Mouse (Mus musculus): ENCODE measurements around the gene Eif6.

The Eif6 gene

DNA sequence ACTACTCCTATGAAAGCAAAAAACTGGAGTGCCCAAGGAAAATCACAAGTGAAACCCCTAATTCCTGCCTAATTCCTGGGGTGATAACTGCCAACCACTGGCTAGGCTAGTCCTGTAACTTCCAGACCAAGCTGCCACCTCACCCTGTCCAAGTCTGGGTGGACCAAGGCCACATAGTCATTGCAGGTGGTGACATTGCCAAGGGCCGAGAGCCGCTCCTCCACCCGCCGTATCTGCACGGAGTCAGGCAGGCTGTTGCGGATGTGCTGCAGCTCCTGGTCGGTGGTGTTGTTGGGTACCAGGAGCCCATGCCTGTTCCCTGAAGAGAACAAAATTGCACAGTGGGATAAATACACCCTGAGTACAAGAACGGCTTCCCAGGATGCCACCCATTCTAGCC lies 3.0 kb downstream of the Eif6 start:
- no peak for DNase-seq (ENCODE audit: low spot score)

DNA sequence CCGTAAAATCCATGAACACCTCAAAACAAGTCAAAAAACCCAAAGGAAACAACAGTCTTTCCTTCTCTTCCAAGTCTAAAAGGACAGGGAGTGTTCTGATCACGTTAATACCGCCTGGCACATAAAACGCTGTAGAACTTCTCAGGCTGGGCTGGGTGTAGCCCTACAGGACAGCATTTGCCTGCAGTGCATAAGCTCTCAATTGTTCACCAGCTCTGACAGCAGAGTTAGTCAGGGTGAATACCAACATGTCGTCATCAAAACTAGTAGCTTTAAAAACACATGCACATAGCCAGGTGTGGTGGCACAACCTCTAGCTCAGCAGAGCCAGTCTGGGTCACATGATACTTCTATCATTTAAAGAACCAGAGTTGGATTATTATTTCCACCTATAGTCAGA lies 5.9 kb downstream of the Eif6 start:
- no peak for DNase-seq (ENCODE audit: low spot score)

DNA sequence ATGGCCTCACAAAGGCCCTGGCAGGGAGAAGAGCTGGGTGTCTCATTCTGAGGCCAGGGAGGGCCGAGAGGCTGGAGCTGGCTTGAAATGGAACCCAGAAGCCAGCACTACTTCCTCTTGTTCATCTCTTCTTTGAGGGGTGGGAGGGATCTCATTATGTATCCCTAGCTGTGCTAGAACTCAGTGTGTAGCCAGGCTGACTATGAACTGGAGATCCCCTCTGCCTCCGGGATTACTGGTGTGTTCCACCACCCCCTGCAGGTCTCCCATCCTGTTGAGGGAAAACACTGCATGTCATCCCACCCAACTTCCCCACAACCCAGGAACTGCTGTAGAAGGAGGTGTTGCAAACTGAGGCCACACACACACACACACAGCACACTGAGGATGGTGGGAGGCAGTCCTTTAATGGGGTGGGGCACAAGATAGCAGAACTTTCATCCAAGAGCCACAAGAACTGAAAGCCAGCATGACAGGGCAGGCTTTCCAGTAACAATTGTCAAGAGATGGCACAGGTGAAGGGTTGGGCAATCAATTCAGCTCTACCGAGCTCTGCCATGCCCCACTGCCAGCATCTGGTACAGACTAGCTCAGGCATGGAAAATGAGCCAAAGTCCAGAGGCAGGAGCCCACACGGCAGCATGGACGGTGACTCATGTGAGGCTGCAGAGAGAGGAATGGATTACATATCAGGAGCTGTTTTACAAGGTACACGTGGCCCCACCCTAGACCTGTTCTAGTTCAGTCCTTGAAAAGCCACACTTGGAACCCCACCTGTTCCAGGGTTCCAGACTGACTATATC lies 7.1 kb downstream of the Eif6 start:
- peak; percentile 36 for DNase-seq (ENCODE audit: low spot score)

DNA sequence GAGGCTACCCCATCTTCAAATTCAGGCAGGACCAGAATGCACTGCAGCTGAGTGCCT lies 7.5 kb downstream of the Eif6 start, which contains the start of gene BC029722:
Gene BC029722 (minus strand): TSS at position 35 of the 57 bp plus-strand sequence.
- no peak for DNase-seq (ENCODE audit: low spot score)

DNA sequence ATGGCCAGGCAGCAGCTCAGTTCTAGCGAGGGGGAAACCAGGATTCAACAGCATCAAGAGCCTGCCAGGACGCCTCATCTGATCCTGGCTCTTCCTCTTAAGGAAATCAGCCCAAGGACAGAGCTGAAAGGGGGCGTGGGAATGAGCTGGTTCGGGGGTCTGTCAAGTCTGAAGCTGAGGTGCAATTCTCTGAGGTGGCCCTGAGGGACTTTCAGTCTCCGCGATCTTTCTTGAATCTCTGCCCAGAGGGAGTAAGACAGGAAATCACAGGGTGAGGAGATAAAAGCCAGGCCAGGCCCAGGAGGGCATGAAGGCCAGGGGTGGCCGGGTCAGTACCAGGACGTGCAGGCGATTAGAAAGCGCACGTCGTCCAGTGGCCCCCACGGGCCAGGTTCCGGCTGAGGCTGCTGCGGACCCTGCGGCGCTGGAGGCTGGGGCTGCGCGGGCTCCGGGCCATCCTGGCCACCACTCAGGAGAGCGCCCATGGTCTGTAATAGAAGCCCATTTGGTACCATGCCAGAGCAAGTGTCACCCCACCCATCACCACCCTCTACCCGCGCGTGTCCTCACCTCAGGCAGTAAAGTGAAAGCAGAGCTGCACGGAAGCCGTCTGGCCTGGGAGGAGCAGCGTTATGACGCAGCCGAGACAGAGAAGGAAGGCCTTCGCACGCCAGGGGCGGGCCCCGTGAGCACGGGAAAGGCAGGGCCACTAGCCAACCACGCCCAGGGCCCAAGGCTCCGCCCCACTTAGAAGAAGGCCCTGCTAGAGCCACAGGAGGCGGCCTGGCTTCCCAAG lies 7.9 kb downstream of the Eif6 start:
- DNase-seq (ENCODE audit: low spot score): peak; percentile 96

DNA sequence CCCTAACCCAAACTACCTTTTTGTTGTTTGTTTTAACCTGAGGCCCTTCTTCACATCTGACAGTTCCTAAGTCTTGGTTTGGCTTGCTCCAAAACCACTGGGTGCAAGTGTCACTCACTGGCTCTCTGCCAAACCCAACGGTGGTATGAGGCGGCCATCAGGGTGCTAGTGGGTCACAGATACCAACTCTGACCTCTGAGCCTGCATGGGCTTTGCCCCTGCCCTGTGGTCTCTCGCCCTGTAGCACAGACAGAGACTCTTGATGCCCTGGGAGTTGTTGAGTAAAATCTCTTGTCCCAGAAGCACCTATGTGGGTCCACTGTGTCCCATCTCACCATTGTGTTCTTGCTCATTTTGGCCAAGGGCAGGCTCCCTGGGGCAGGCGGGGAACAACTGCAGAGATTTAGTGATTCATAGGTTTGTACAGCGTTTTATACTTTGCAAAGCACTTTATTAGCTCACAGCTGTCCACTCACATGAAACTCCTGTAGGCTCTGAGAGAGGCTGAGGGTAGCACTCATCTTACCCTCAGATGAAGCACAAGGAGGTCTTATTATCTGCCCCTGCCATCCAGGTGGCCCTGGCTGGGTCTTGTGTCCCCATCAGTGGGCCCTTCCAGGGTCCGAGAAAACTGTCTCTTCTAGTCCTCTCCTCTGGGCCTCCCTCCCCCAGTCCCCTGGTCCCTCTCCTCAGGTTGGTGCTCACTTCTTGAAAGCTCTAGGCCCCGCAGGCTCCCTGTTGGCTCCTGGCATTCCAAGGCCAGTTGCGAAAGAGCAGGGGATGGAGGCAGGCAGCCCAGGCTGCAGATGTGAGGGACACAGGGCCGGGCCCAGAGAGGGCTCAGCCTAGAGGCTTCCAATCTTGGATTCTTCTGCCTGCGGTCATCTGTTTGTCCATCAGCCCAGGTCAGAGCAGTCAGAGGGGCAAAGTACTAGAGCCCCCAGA lies 9.2 kb downstream of the Eif6 start:
- peak; percentile 68 for DNase-seq (ENCODE audit: low spot score)

DNA sequence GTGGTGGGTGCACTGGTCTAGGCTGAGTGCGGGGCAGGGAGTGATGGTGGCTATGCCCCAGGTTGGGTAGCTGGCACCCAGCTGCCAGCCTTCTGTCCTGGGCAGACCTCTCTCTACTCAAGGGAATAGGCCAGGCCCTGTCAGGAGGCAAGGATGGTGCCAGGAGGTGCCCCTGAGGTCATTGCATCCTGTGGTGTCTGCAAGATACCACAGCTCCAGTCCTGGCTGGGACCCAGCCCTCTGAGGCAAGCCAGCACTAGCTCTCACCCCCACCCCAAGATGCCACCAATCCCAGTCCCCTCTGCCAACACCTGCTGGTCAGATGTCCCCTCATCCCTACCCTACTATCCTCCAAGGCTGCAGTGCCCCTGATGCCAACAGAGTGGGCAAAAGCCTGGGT lies 10.5 kb downstream of the Eif6 start:
- DNase-seq (ENCODE audit: low spot score): no peak

DNA sequence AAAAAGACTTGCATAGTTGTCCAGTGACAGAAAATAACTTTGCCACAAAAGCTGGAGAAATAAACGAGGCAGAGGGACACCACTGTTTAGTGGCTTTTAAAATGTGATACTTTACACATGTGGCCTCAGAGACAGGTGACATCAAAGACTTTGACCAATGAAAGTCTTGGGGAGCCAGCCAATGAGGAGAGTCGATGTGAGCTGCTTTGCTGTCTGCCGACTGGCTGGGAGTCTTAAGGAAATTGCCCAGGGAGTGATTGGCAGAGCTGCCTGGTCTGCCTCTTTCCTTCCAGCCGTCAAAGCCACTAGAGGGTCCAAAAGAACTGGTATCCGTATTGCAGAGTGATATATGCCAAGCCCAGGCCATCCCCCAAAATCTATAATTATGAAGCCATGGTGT lies 11.9 kb downstream of the Eif6 start:
- no peak for DNase-seq (ENCODE audit: low spot score)

DNA sequence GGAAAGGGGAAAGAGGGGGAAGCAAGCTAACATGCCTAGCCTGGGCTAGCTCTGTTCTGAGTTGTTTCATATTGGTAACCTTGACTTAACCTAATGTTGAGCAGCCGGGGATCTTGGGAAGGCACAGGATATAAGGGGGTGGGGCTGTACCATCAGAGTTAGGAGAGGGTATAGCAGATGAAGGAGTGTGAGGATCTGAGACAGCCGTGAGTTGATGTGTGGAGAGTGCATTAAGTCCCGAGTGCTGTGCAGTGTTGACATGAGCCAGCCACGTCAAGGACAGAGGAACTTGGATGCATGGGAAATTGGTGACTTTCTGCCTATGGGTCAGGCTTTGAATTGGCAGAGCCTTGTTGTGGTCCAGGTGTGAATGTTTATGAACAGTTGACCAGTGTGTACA lies 14.1 kb downstream of the Eif6 start:
- DNase-seq (ENCODE audit: low spot score): no peak

DNA sequence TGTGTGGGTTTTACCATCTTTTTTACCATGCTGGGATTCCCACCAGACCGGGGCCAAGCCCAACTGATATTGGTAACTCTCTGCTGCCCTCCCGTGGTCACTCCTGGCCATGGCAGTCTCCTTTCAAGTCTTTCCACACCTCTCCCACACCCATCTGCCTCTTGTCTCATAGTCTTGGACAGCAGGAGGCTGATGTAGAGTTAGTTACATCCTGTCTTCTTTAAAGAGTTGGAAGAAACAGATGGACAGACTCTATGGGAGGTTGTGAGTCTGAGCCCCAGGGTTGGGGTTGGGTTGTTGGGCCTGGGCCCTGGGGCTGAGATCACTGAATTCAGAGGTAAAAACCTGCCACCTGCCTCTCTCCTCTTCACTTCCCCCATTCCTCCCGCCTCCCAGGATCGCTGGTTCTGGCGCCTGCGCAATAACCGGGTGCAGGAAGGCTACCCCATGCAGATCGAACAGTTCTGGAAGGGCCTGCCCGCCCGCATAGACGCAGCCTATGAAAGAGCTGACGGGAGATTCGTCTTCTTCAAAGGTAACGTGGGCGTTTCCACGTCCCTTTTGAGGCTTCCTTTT lies 14.8 kb downstream of the Eif6 start:
- peak; percentile 70 for DNase-seq (ENCODE audit: low spot score)

DNA sequence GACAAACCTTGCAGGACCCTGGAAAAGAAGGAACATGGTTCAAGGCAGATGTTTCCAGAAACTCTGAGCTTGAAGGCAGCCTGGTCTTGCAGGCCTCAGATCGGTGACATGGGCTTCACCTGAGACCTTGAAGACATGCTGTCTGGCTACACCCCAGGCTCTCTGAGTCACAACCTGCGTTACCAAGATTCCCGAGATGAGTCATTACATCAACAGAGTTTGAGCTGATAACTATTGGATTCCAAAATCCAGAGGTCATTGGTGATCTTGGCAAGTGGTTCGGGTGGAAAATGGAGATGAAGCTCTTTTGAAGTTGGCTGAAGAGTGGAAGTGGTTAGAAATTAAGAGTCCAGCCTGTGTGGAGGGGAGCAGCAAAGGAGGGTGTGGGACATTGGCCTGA lies 17.1 kb downstream of the Eif6 start:
- no peak for DNase-seq (ENCODE audit: low spot score)

DNA sequence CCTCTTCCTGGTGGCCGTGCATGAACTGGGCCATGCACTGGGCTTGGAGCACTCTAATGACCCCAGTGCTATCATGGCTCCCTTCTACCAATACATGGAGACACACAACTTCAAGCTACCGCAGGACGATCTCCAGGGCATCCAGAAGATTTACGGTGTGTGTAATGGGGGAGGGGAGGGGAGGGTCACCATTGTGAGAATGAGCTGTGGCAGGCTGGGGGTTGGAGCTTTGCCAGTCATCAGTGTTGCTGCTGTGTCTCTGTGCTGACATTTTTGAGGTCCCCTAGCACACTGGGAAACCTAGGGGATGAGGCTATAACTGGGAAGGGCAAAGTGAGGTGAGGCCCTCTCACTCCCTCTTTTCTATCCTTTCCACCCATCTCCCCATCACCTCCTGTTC lies 19.3 kb downstream of the Eif6 start:
- no peak for DNase-seq (ENCODE audit: low spot score)

DNA sequence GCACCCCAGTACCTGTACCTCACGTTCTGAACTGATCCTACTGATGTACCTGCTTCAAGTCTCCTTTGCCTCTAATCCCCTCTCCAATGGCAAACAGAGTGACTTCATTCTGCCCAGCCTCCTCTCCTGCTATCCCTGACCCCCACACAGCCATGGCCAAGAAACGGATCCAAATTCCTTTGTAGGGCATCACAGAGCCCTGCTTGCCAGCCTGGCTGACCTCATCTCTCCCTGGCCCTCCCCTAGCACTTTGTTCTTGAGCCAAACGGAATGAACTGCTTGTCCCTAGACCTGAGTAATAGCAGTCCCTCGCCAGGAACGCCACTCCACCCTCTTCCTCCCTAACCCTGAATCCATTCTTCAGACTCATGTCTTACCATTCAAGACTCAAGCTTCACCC lies 20.2 kb downstream of the Eif6 start:
- no peak for DNase-seq (ENCODE audit: low spot score)

DNA sequence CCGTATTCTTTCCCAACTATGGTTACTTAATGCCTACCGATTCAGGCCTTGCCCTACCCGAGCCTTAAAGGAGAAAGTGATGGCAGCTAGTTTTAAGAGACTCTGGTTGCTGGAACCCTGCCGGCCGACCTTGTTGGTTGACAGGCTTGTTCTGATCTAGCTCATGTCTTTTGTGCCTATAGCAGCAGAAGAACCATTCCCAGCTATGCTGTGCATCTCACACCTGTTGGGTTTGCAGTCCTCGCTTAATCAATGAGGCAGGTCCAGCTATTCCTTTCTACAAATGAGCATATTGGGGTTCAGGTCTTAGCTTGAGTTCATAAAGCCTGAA lies 20.8 kb downstream of the Eif6 start:
- no peak for DNase-seq (ENCODE audit: low spot score)

DNA sequence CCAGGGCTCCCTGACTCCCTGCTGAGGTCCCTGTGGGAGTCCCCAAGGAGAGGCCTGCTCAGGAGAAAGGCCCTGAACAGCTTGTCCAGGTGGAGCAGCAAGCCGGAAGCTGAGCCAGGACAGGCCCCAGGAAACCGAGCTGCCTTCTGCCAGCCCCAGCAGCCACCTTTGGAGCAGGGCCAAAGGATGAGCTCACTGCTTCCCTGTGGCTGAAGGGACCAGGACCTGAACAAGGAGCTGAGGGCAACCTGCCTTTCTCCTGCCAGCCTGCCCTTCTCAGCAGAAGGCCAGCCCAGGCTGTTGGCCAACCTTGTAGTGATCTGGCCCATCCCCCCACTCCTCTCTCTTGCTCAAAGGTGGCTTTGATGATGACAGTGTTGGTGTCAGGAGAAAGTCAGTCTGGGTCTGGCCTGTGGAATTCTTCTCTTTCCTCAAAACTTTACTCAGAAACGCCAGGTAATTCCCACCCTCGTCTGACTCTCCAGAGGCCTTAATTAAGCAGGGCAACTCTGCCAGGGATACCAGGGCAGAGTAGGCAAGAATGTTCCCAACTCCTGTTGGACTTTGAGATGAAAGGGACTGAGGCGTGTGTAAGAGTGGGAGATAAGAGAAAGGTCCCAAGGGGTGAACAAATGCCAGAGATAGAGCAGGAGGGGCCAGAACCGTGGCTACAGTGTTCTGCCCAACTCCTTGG lies 21.3 kb downstream of the Eif6 start:
- DNase-seq (ENCODE audit: low spot score): peak; percentile 47

DNA sequence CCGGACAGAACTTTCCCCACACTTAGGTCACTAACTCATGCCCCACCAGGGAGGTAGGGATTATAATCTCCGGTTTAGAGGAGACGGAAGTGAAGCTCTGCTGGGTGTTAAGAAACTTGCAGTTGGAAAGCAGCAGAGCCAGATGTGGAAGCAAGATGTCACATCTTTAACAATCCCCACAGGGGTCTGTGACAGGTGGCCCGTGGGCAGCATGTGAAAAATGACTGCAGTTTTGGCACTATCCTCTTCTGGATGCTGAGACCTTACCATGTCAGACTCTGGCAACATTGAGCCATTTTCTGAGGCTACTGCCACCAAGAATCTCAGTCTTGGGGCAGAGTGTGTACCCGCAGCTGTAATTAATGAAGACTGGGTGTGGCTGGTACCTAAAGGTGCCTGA lies 22.7 kb downstream of the Eif6 start:
- DNase-seq (ENCODE audit: low spot score): no peak

DNA sequence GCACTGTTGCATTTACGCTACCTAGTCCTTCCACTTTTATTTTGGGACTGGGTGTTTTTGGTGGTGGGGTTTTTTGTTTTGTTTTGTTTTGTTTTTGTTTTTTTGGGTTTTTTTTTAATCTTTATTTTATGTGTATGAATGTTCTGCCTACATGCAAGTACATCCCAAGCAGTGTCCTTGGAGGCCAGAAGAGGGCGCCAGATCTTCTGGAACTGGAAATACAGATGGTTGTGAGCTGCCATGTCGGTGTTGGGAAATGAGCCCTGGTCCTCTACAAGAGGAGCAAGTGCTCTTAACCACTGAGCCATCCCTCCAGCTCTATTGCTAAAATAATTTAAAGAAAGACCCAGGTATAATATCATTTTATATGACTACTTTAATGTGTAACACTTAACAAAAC lies 24.0 kb downstream of the Eif6 start:
- DNase-seq (ENCODE audit: low spot score): no peak

DNA sequence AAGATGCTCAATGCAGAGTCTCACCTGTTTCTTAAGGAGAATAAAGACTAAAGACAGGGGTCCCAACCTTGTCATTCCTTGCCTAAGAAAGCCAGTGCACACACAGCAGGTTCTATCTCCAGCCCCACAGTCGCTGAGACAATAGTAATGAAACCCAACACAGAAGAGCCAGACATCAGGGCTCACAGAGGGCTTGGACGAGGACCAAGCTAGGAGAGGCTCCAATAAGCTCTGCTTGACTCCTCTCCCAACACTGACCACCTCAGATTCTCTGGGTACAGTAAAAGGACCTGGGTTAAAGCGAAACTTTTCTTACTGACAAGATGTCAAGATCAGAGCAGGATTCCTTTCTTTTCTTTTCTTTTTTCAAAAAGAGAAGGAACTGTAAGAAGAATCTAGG lies 28.1 kb downstream of the Eif6 start:
- no peak for DNase-seq (ENCODE audit: low spot score)

DNA sequence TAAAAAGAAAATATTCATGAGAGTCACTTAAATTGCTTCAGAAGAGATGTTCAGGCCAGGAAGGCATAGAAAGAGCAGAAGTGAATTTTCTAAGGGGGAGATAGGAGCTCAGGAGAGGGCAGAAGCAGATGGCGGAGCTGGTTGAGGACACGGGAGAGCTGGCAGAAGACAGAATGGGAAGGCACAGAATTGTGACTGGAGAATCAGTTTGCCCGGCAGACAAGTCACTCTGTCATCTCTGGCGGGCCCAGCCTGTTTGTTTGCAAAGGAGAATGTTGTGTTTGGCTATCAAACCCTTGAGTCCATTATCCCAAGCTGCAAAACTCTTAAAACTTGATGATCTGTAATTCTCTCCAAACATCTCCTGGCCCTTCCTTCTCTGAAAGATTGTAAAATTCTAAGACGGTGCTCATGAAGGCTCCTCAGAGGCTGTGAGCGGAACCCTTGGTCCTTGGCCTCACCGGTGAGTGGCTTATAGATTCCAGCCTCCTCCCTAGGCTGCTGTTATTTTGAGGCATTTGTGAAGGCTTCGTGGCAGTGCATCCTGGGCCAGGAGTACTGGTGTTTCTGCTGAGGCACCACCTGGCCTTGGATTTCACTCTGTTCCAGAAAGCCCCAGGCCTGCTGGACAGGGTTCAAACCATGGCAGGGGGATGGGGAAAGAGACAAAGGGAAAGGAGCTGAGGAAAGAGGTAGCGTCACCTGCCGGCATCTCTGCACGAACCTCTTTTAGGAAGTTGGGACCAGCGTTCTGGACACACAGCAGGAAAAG lies 31.9 kb downstream of the Eif6 start:
- no peak for DNase-seq (ENCODE audit: low spot score)

DNA sequence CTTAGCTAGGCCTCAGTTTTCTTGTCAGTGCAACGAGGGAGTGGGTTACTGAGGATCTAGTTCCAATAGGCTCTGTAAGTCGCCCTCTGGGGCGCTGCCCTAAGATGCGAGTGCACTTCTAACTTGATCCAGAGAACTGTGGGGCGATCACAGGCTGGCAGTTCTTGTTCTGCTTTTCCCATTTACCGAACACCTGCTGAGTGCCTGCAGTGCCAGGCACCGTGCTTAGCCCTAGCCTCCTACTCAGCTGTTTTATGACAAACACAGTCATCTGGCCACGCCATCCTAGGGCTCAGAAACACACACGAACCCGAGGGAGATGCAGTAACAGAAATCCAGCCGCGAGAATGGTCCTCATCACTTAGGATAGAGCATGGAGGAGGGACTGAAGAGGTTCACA lies 33.8 kb downstream of the Eif6 start:
- no peak for DNase-seq (ENCODE audit: low spot score)

All from adipocyte (in vitro differentiated cells).